Mouse (Mus musculus): ENCODE data around the gene Epb41. TPM values are rescaled to one million over a fixed set of nuclear protein-coding genes. Genes with fewer than 3 reads are reported as not detected.

Gene Epb41
- polyA plus RNA-seq, 1 experiment from 2014 or later, result 61.7 TPM

DNA sequence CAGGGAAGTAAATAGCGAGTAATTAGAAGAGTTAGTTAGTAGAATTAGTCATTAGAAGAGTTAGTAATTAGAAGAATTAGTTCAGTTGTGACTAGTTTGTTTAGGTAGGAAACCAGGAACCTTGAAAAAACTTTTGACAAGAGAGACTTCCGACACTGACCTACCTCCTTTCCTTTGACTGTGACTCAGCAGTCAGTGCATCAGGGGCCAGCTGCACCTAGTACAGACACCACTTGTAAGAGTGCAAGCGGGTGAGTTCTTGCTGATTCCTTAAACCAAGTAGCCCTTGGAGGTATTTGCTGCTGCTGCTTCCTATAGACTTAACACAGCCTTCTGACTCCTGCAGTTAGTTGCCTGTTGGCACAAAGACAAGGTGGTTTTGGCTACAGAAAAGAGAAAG, 184.4 kb downstream of the Epb41 start:
- H3K36me3 ChIP-seq (ENCODE audit: control insufficient read depth, insufficient read depth, low read length), result peaks cover 13% of the 10 kb centered on the region
- no peaks in the 10 kb centered on the region for H3K27me3 ChIP-seq (ENCODE audit: control insufficient read depth, insufficient read depth, low read depth, low read length)

DNA sequence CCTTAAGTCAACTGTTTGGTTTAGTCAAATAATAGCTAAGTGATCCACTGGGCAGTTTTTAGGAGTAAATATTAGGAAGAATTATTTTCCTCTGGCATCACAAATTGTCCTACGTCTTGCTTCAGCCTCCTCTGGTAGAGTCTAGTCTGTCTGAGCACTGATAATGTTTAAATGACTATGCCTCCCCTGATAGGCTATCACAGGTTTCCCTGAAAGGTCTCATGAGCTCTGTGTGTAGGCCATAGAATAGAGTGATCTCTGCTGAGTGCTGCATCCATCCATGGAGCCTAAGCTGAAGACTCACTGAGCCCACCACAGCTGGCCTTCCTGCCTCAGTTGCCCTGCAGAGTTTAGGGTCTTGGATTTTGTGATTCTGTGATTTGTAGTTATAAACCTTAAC, 186.6 kb downstream of the Epb41 start:
- Histone ChIP-seq H3K4me2 (ENCODE audit: low read length) (no peak overlapping the region), H3K9me3 (replicated peaks; ENCODE audit: control insufficient read depth, low read length, poor library complexity, severe bottlenecking) (no peaks in the 10 kb centered on the region), H3K27me3 (ENCODE audit: control insufficient read depth, insufficient read depth, low read depth, low read length) (no peaks in the 10 kb centered on the region), H3K4me1 (ENCODE audit: control insufficient read depth, insufficient read depth, low read length) (peaks cover 13% of the 10 kb centered on the region), H3K4me3 (ENCODE audit: low read depth, low read length) (no peak overlapping the region), H3K36me3 (ENCODE audit: control insufficient read depth, insufficient read depth, low read length) (peaks cover 6% of the 10 kb centered on the region), H3K27ac (ENCODE audit: low read length) (no peak overlapping the region), H3K9ac (ENCODE audit: low read depth, low read length) (no peak overlapping the region)
- ATAC-seq, result no peak
- WGBS, result 74% methylated on average over 1 of the region's 1 CpGs

More for the DNA sequence above, 184.4 kb downstream of the Epb41 start:
- H3K9ac ChIP-seq (ENCODE audit: low read depth, low read length), result no peak overlapping the region
- H3K27ac ChIP-seq (ENCODE audit: low read length), result no peak overlapping the region
- H3K9me3 ChIP-seq (replicated peaks; ENCODE audit: control insufficient read depth, low read length, poor library complexity, severe bottlenecking), result no peaks in the 10 kb centered on the region
- ATAC-seq, result no peak
- no peaks in the 10 kb centered on the region for H3K4me1 ChIP-seq (ENCODE audit: control insufficient read depth, insufficient read depth, low read length)
- no peak overlapping the region for H3K4me2 ChIP-seq (ENCODE audit: low read length)
- no peak overlapping the region for H3K4me3 ChIP-seq (ENCODE audit: low read depth, low read length)
- WGBS, result 92% methylated on average over 3 of the region's 3 CpGs

DNA sequence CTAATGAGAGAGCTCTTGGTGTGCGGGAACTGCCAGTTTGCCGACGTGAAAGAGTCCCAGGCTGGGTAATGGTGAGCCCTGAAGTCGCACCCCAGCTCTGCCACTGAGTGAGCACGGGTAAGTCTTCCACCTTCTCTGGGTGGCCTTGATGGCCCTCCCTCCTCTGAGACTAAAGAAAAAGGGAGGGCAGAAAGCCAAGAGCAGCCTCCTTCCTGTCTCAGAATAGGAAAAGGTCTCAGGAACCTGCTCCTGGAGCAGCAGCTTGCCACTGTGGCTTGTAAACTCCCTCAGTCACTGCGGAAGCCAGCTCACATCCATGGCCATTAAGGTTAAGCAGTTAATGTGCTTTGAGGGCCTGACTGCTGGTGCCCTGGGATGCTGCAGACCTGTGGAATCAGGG, 189.7 kb downstream of the Epb41 start:
- H3K4me1 ChIP-seq (ENCODE audit: control insufficient read depth, insufficient read depth, low read length), result peaks cover 21% of the 10 kb centered on the region
- no peak overlapping the region for H3K9ac ChIP-seq (ENCODE audit: low read depth, low read length)
- no peak overlapping the region for H3K4me3 ChIP-seq (ENCODE audit: low read depth, low read length)
- no peaks in the 10 kb centered on the region for H3K36me3 ChIP-seq (ENCODE audit: control insufficient read depth, insufficient read depth, low read length)
- ATAC-seq, result no peak
- no peak overlapping the region for H3K4me2 ChIP-seq (ENCODE audit: low read length)
- H3K9me3 ChIP-seq (replicated peaks; ENCODE audit: control insufficient read depth, low read length, poor library complexity, severe bottlenecking), result no peaks in the 10 kb centered on the region
- 77% methylated on average over 6 of the region's 6 CpGs for WGBS
- H3K27ac ChIP-seq (ENCODE audit: low read length), result no peak overlapping the region
- H3K27me3 ChIP-seq (ENCODE audit: control insufficient read depth, insufficient read depth, low read depth, low read length), result no peaks in the 10 kb centered on the region

- WGBS, result 77% methylated on average over 6 of the region's 6 CpGs
- no peaks in the 10 kb centered on the region for H3K27me3 ChIP-seq (ENCODE audit: control insufficient read depth, insufficient read depth, low read depth, low read length)
These were observed 191.6 kb downstream of the Epb41 start for GRCm38 (mm10) chr4:131883571-131883970.

GRCm38 (mm10) chr4:131881306-131881705, 193.8 kb downstream of the Epb41 start:
- H3K9me3 ChIP-seq (replicated peaks; ENCODE audit: control insufficient read depth, low read length, poor library complexity, severe bottlenecking), result no peaks in the 10 kb centered on the region
- H3K36me3 ChIP-seq (ENCODE audit: control insufficient read depth, insufficient read depth, low read length), result no peaks in the 10 kb centered on the region
- ATAC-seq, result no peak
- H3K9ac ChIP-seq (ENCODE audit: low read depth, low read length), result no peak overlapping the region
- H3K4me2 ChIP-seq (ENCODE audit: low read length), result no peak overlapping the region
- no peaks in the 10 kb centered on the region for H3K27me3 ChIP-seq (ENCODE audit: control insufficient read depth, insufficient read depth, low read depth, low read length)
- WGBS, result 88% methylated on average over 7 of the region's 7 CpGs
- no peak overlapping the region for H3K27ac ChIP-seq (ENCODE audit: low read length)
- H3K4me1 ChIP-seq (ENCODE audit: control insufficient read depth, insufficient read depth, low read length), result peaks cover 34% of the 10 kb centered on the region
- no peak overlapping the region for H3K4me3 ChIP-seq (ENCODE audit: low read depth, low read length)

More at GRCm38 (mm10) chr4:131883571-131883970, 191.6 kb downstream of the Epb41 start:
- H3K9ac ChIP-seq (ENCODE audit: low read depth, low read length), result no peak overlapping the region
- no peaks in the 10 kb centered on the region for H3K36me3 ChIP-seq (ENCODE audit: control insufficient read depth, insufficient read depth, low read length)
- peaks cover 23% of the 10 kb centered on the region for H3K4me1 ChIP-seq (ENCODE audit: control insufficient read depth, insufficient read depth, low read length)
- H3K4me3 ChIP-seq (ENCODE audit: low read depth, low read length), result no peak overlapping the region
- H3K4me2 ChIP-seq (ENCODE audit: low read length), result no peak overlapping the region
- no peak for ATAC-seq
- no peak overlapping the region for H3K27ac ChIP-seq (ENCODE audit: low read length)
- H3K9me3 ChIP-seq (replicated peaks; ENCODE audit: control insufficient read depth, low read length, poor library complexity, severe bottlenecking), result no peaks in the 10 kb centered on the region

DNA sequence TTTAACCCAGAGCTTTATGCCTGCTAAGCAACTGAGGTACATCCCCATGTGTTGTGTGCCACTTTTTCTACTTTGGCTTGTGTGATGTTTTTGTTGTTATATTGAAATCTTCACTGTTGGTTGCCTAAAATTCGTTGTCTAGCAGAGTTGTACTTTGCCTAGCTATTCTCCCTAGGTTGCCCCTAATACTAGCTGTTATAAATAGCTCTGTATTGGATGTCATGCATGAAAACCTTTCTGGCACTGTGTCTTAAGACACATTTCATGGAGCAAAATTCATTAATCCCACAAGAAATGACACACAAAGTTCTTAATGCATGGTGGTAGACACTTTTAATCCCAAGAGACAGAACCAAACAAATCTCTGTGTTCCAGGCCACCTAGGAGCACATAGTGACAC, 195.4 kb downstream of the Epb41 start:
- Histone ChIP-seq H3K27me3 (ENCODE audit: control insufficient read depth, insufficient read depth, low read depth, low read length) (no peaks in the 10 kb centered on the region), H3K4me3 (ENCODE audit: low read depth, low read length) (no peak overlapping the region), H3K9ac (ENCODE audit: low read depth, low read length) (no peak overlapping the region), H3K36me3 (ENCODE audit: control insufficient read depth, insufficient read depth, low read length) (no peaks in the 10 kb centered on the region), H3K4me2 (ENCODE audit: low read length) (no peak overlapping the region), H3K9me3 (replicated peaks; ENCODE audit: control insufficient read depth, low read length, poor library complexity, severe bottlenecking) (no peaks in the 10 kb centered on the region), H3K27ac (ENCODE audit: low read length) (no peak overlapping the region), H3K4me1 (ENCODE audit: control insufficient read depth, insufficient read depth, low read length) (peaks cover 45% of the 10 kb centered on the region)
- WGBS, result 66% methylated on average over 1 of the region's 1 CpGs
- no peak for ATAC-seq

DNA sequence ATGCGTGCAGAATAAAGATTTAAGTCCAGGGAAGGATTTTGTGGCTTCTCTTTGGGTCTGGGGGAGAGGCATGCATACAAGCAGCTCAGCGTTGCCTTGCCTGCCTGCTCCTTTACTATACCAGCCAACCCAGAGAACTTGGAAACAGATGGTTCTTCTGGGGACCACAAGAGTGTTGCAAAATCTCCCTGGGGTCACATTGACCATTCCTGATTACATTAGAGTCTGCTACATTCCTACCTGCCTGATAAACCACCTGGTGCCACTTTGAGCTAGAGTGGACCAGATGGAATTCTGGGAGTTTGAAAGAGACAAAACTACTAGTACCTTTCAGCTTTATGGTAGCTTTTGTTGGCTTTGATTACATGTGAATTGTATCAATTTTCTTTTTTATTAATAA, 198.3 kb downstream of the Epb41 start:
- ATAC-seq, result no peak
- H3K4me2 ChIP-seq (ENCODE audit: low read length), result 0 out of 2 replicates have a peak overlapping the region, but pooled peaks have one; percentile 11
- H3K4me1 ChIP-seq (ENCODE audit: control insufficient read depth, insufficient read depth, low read length), result peaks cover 41% of the 10 kb centered on the region
- H3K4me3 ChIP-seq (ENCODE audit: low read depth, low read length), result no peak overlapping the region
- no peak overlapping the region for H3K27ac ChIP-seq (ENCODE audit: low read length)
- WGBS, result 52% methylated on average over 2 of the region's 2 CpGs
- H3K9ac ChIP-seq (ENCODE audit: low read depth, low read length), result 0 out of 2 replicates have a peak overlapping the region, but pooled peaks have one; percentile 7
- H3K36me3 ChIP-seq (ENCODE audit: control insufficient read depth, insufficient read depth, low read length), result no peaks in the 10 kb centered on the region
- H3K9me3 ChIP-seq (replicated peaks; ENCODE audit: control insufficient read depth, low read length, poor library complexity, severe bottlenecking), result no peaks in the 10 kb centered on the region
- no peaks in the 10 kb centered on the region for H3K27me3 ChIP-seq (ENCODE audit: control insufficient read depth, insufficient read depth, low read depth, low read length)

DNA sequence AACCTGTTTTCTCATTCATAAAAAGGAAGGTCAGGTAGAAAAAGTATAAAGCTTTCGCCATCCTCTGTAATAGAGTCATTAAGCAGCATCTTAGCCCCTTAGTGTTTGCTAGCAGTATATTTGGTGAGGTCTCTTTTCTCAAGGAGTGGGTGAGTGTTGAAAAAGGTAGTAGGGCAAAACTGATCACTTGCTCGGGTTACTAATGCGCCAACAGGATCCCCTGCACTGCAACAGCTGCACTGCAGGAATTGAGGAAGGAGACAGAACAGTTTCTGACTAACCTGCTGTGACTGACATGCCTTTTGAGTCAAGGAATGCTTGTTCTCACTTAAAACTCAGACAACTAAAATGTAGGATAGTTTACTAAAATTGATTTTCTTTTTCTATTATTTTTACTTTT, 199.9 kb downstream of the Epb41 start:
- H3K4me1 ChIP-seq (ENCODE audit: control insufficient read depth, insufficient read depth, low read length), result peaks cover 36% of the 10 kb centered on the region
- 40% methylated on average over 3 of the region's 3 CpGs for WGBS
- ATAC-seq, result no peak

DNA sequence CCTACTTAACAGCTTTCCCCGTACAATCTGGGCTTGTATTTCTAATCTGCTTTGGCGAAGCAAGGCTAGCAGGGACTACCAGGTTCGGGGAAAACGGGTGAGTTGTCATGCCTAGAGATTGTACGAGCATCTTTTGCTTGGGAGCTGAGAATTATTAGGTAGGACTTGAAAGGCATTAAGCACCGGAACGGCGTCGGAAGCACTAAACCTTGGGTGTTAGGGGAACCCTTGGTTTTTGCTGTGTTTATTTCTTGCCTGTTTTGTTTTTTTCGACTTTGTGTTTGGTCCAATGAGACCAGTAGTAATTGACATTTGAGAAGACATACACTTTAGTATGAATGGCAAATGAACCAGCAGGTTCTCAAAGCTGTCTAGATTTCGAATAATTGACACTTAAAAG, 200.6 kb downstream of the Epb41 start:
- Histone ChIP-seq H3K9me3 (replicated peaks; ENCODE audit: control insufficient read depth, low read length, poor library complexity, severe bottlenecking) (no peaks in the 10 kb centered on the region), H3K4me2 (ENCODE audit: low read length) (peak overlapping the region; percentile 68), H3K9ac (ENCODE audit: low read depth, low read length) (peak overlapping the region; percentile 100), H3K27me3 (ENCODE audit: control insufficient read depth, insufficient read depth, low read depth, low read length) (no peaks in the 10 kb centered on the region), H3K27ac (ENCODE audit: low read length) (no peak overlapping the region), H3K36me3 (ENCODE audit: control insufficient read depth, insufficient read depth, low read length) (no peaks in the 10 kb centered on the region), H3K4me1 (ENCODE audit: control insufficient read depth, insufficient read depth, low read length) (peaks cover 36% of the 10 kb centered on the region), H3K4me3 (ENCODE audit: low read depth, low read length) (peak overlapping the region; percentile 97)
- 4% methylated on average over 11 of the region's 11 CpGs for WGBS
- no peak for ATAC-seq

More for the DNA sequence above, 199.9 kb downstream of the Epb41 start:
- peak overlapping the region; percentile 68 for H3K4me2 ChIP-seq (ENCODE audit: low read length)
- peak overlapping the region; percentile 97 for H3K4me3 ChIP-seq (ENCODE audit: low read depth, low read length)
- H3K27me3 ChIP-seq (ENCODE audit: control insufficient read depth, insufficient read depth, low read depth, low read length), result no peaks in the 10 kb centered on the region
- H3K9me3 ChIP-seq (replicated peaks; ENCODE audit: control insufficient read depth, low read length, poor library complexity, severe bottlenecking), result no peaks in the 10 kb centered on the region
- H3K36me3 ChIP-seq (ENCODE audit: control insufficient read depth, insufficient read depth, low read length), result no peaks in the 10 kb centered on the region
- H3K27ac ChIP-seq (ENCODE audit: low read length), result no peak overlapping the region
- peak overlapping the region; percentile 100; the same call in 1 of the 2 replicates for H3K9ac ChIP-seq (ENCODE audit: low read depth, low read length)
